Mouse (Mus musculus): Measurements from ENCODE around the gene Rangap1. TPM values are rescaled to one million over a fixed set of nuclear protein-coding genes. Genes with fewer than 3 reads are reported as not detected.

Gene Rangap1
- polyA plus RNA-seq, 1 experiment from 2014 or later, result 73.7 TPM

GRCm38 (mm10) chr15:81697847-81698246 is 47.5 kb downstream of the Rangap1 start:
- Histone ChIP-seq H3K9ac (ENCODE audit: low read depth, low read length) (no peak overlapping the region), H3K27ac (replicated peaks; ENCODE audit: low read depth, low read length) (no peak overlapping the region), H3K4me3 (ENCODE audit: low read depth, low read length) (no peak overlapping the region), H3K4me2 (ENCODE audit: low read depth, low read length) (no peak overlapping the region), H3K9me3 (ENCODE audit: control insufficient read depth, low read length) (no peaks in the 10 kb centered on the region), H3K27me3 (replicated peaks; ENCODE audit: control insufficient read depth, insufficient read depth, low read length) (peaks cover 24% of the 10 kb centered on the region), H3K4me1 (ENCODE audit: control insufficient read depth, insufficient read depth, low read length) (0 out of 2 replicates have a peak, but pooled peaks cover 5% of the 10 kb centered on the region), H3K36me3 (ENCODE audit: control insufficient read depth, insufficient read depth, low read length) (0 out of 2 replicates have a peak, but pooled peaks cover under 1% of the 10 kb centered on the region)
- DNase-seq (ENCODE audit: low spot score) (no peak), ATAC-seq (ENCODE audit: low read depth) (no peak)
- 38% methylated on average over 3 of the region's 3 CpGs for WGBS

DNA sequence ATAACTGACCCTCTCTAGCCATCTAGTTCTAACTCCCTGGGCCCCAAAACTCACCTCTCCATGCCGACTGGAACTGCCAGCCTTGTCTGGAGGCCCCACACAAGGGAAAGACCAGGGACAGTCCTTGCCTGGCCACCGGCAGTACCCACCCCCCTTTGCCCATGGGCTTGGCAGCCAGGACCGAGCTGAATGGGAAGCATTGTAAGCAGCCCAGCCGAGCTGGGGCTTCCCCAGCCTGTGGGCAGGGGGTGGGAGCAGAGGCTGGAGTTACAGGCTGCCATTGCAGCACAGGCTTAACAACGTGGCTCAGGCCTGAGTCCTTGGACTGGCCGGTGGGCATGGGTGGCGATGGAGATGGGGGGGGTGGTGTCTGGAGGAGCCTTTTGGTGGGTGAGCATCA is 48.2 kb downstream of the Rangap1 start, which contains the start of gene Chadl:
Gene Chadl (minus strand): TSS at position 113 of the 400 bp plus-strand sequence.
- no peak within 1 kb of the TSS; the same call in 1 of the 2 replicates for H3K27ac ChIP-seq (replicated peaks; ENCODE audit: low read depth, low read length)
- peak within 1 kb of the TSS; percentile 14; the same call in 1 of the 2 replicates for H3K4me3 ChIP-seq (ENCODE audit: low read depth, low read length)
- DNase-seq (ENCODE audit: low spot score), result peak; percentile 47
- no peak for ATAC-seq (ENCODE audit: low read depth)
- 0 out of 2 replicates have a peak, but pooled peaks cover 5% of the 10 kb centered on the region for H3K4me1 ChIP-seq (ENCODE audit: control insufficient read depth, insufficient read depth, low read length)
- H3K9ac ChIP-seq (ENCODE audit: low read depth, low read length), result peak within 1 kb of the TSS; percentile 27; the same call in 1 of the 2 replicates
- no peaks in the 10 kb centered on the region for H3K9me3 ChIP-seq (ENCODE audit: control insufficient read depth, low read length)
- 49% methylated on average over 7 of the region's 7 CpGs for WGBS
- no peaks in the 10 kb centered on the region for H3K36me3 ChIP-seq (ENCODE audit: control insufficient read depth, insufficient read depth, low read length)
- H3K4me2 ChIP-seq (ENCODE audit: low read depth, low read length), result peak within 1 kb of the TSS; percentile 32
- H3K27me3 ChIP-seq (replicated peaks; ENCODE audit: control insufficient read depth, insufficient read depth, low read length), result peaks cover 30% of the 10 kb centered on the region

DNA sequence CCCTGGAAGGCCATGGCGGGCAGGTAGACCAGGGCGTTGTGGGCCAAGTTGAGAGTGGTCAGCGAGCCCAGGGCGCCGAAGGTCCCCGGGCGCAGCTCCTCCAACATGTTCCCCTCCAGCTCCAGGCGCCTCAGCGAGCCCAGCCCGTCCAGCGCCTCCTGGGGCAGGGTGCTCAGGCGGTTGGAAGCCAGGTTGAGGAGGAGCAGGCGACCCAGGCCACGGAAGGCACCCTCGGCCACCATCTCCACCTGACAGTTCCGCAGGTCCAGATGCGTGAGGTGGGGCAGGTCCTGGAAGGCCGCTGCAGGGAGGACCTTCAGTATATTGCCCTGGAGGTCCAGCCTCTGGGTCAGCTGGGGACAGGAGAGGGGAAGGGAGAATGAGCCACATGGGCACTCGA is 50.4 kb downstream of the Rangap1 start:
- Histone ChIP-seq H3K27ac (replicated peaks; ENCODE audit: low read depth, low read length) (no peak overlapping the region), H3K4me2 (ENCODE audit: low read depth, low read length) (peak overlapping the region; percentile 92), H3K4me3 (ENCODE audit: low read depth, low read length) (peak overlapping the region; percentile 61), H3K9me3 (ENCODE audit: control insufficient read depth, low read length) (no peaks in the 10 kb centered on the region), H3K9ac (ENCODE audit: low read depth, low read length) (peak overlapping the region; percentile 77), H3K36me3 (ENCODE audit: control insufficient read depth, insufficient read depth, low read length) (no peaks in the 10 kb centered on the region), H3K27me3 (replicated peaks; ENCODE audit: control insufficient read depth, insufficient read depth, low read length) (peaks cover 38% of the 10 kb centered on the region), H3K4me1 (ENCODE audit: control insufficient read depth, insufficient read depth, low read length) (0 out of 2 replicates have a peak, but pooled peaks cover 5% of the 10 kb centered on the region)
- ATAC-seq (ENCODE audit: low read depth) (no peak), DNase-seq (ENCODE audit: low spot score) (no peak)
- WGBS, result 34% methylated on average over 16 of the region's 19 CpGs

- Histone ChIP-seq H3K4me2 (ENCODE audit: low read depth, low read length) (peak overlapping the region; percentile 92), H3K27ac (replicated peaks; ENCODE audit: low read depth, low read length) (no peak overlapping the region), H3K9ac (ENCODE audit: low read depth, low read length) (peak overlapping the region; percentile 77), H3K9me3 (ENCODE audit: control insufficient read depth, low read length) (no peaks in the 10 kb centered on the region), H3K36me3 (ENCODE audit: control insufficient read depth, insufficient read depth, low read length) (no peaks in the 10 kb centered on the region), H3K27me3 (replicated peaks; ENCODE audit: control insufficient read depth, insufficient read depth, low read length) (peaks cover 38% of the 10 kb centered on the region), H3K4me1 (ENCODE audit: control insufficient read depth, insufficient read depth, low read length) (0 out of 2 replicates have a peak, but pooled peaks cover 5% of the 10 kb centered on the region), H3K4me3 (ENCODE audit: low read depth, low read length) (peak overlapping the region; percentile 61)
- peak; percentile 87 for ATAC-seq (ENCODE audit: low read depth)
- DNase-seq (ENCODE audit: low spot score), result peak; percentile 86
- WGBS, result 0% methylated on average over 7 of the region's 107 CpGs
These were observed 51.1 kb downstream of the Rangap1 start for GRCm38 (mm10) chr15:81693967-81694881.

DNA sequence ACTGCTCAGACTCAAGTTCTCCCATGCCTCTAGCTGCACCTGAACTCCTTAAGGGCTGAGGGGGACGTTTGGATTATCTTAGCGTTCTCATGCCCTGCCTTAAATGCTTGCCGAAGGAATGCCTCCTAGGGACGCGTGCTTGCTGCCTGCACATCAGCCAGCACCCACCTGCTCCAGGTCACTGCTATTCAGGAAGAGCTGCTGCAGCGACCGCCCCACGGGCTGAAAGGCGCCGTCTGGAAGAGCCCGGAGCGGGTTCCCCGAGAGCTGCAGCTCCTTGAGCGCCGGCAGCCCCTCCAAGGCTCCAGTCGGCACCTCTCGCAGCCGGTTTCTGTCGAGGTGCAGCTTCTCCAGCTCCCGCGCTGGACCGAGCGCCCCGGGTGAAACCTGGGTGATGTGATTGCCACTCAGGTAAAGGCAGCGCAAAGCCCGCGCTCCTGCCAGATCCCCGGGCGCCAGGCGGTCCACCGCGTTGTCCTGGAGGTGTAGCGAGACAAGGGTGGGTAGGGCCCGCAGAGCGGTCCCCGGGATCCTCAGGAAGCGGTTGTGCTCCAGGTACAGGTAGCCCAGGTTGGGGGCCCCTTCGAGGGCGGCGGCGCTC is 51.9 kb downstream of the Rangap1 start:
- Histone ChIP-seq H3K36me3 (ENCODE audit: control insufficient read depth, insufficient read depth, low read length) (no peaks in the 10 kb centered on the region; the same call in 1 of the 2 replicates), H3K9me3 (ENCODE audit: control insufficient read depth, low read length) (no peaks in the 10 kb centered on the region), H3K4me1 (ENCODE audit: control insufficient read depth, insufficient read depth, low read length) (0 out of 2 replicates have a peak, but pooled peaks cover 5% of the 10 kb centered on the region), H3K9ac (ENCODE audit: low read depth, low read length) (peak overlapping the region; percentile 77), H3K4me2 (ENCODE audit: low read depth, low read length) (peak overlapping the region; percentile 92), H3K27ac (replicated peaks; ENCODE audit: low read depth, low read length) (no peak overlapping the region), H3K27me3 (replicated peaks; ENCODE audit: control insufficient read depth, insufficient read depth, low read length) (peaks cover 38% of the 10 kb centered on the region), H3K4me3 (ENCODE audit: low read depth, low read length) (peak overlapping the region; percentile 61)
- WGBS, result 6% methylated on average over 33 of the region's 41 CpGs
- DNase-seq (ENCODE audit: low spot score), result no peak
- peak; percentile 24; the same call in 1 of the 2 replicates for ATAC-seq (ENCODE audit: low read depth)

GRCm38 (mm10) chr15:81680301-81680805 is 65.0 kb downstream of the Rangap1 start:
- H3K4me3 ChIP-seq (ENCODE audit: low read depth, low read length), result no peak overlapping the region
- H3K4me1 ChIP-seq (ENCODE audit: control insufficient read depth, insufficient read depth, low read length), result no peaks in the 10 kb centered on the region
- 93% methylated on average over 4 of the region's 4 CpGs for WGBS
- H3K9me3 ChIP-seq (ENCODE audit: control insufficient read depth, low read length), result no peaks in the 10 kb centered on the region
- H3K9ac ChIP-seq (ENCODE audit: low read depth, low read length), result no peak overlapping the region
- no peaks in the 10 kb centered on the region for H3K27me3 ChIP-seq (replicated peaks; ENCODE audit: control insufficient read depth, insufficient read depth, low read length)
- no peak for ATAC-seq (ENCODE audit: low read depth)
- H3K27ac ChIP-seq (replicated peaks; ENCODE audit: low read depth, low read length), result no peak overlapping the region
- no peak overlapping the region for H3K4me2 ChIP-seq (ENCODE audit: low read depth, low read length)
- no peak for DNase-seq (ENCODE audit: low spot score)
- peaks cover 65% of the 10 kb centered on the region for H3K36me3 ChIP-seq (ENCODE audit: control insufficient read depth, insufficient read depth, low read length)

GRCm38 (mm10) chr15:81676637-81677036 is 68.7 kb downstream of the Rangap1 start:
- DNase-seq (ENCODE audit: low spot score) (no peak), ATAC-seq (ENCODE audit: low read depth) (no peak)
- no peak overlapping the region for H3K27ac ChIP-seq (replicated peaks; ENCODE audit: low read depth, low read length)
- no peak overlapping the region for H3K4me3 ChIP-seq (ENCODE audit: low read depth, low read length)
- WGBS, result 90% methylated on average over 3 of the region's 3 CpGs
- no peaks in the 10 kb centered on the region for H3K4me1 ChIP-seq (ENCODE audit: control insufficient read depth, insufficient read depth, low read length)
- H3K9me3 ChIP-seq (ENCODE audit: control insufficient read depth, low read length), result no peaks in the 10 kb centered on the region
- H3K4me2 ChIP-seq (ENCODE audit: low read depth, low read length), result no peak overlapping the region
- H3K9ac ChIP-seq (ENCODE audit: low read depth, low read length), result no peak overlapping the region
- H3K27me3 ChIP-seq (replicated peaks; ENCODE audit: control insufficient read depth, insufficient read depth, low read length), result no peaks in the 10 kb centered on the region
- peaks cover 47% of the 10 kb centered on the region for H3K36me3 ChIP-seq (ENCODE audit: control insufficient read depth, insufficient read depth, low read length)

- Histone ChIP-seq H3K27ac (replicated peaks; ENCODE audit: low read depth, low read length) (no peak overlapping the region), H3K4me1 (ENCODE audit: control insufficient read depth, insufficient read depth, low read length) (no peaks in the 10 kb centered on the region), H3K9me3 (ENCODE audit: control insufficient read depth, low read length) (no peaks in the 10 kb centered on the region), H3K27me3 (replicated peaks; ENCODE audit: control insufficient read depth, insufficient read depth, low read length) (no peaks in the 10 kb centered on the region), H3K4me2 (ENCODE audit: low read depth, low read length) (no peak overlapping the region), H3K9ac (ENCODE audit: low read depth, low read length) (no peak overlapping the region), H3K36me3 (ENCODE audit: control insufficient read depth, insufficient read depth, low read length) (peaks cover 51% of the 10 kb centered on the region), H3K4me3 (ENCODE audit: low read depth, low read length) (no peak overlapping the region)
- WGBS, result 75% methylated on average over 4 of the region's 4 CpGs
- DNase-seq (ENCODE audit: low spot score) (peak; percentile 57), ATAC-seq (ENCODE audit: low read depth) (peak; percentile 86; the same call in 1 of the 2 replicates)
These were observed 75.1 kb downstream of the Rangap1 start for GRCm38 (mm10) chr15:81670231-81670640.
